Mouse (Mus musculus) CH12.LX (cell line): ENCODE results near the gene Ly6g6e. TPM values are rescaled to one million over a fixed set of nuclear protein-coding genes. Genes with fewer than 3 reads are reported as not detected.

ENCODE experiments used
- DNase-seq: peaks from one replicate; pipeline ENCODE4 v3.0.0-alpha.2; 2013; ENCODE audit errors: extremely low read depth
- H3K27ac ChIP-seq: 2 replicates; pipeline ENCODE4 v1.5.1; 2012; ENCODE audit warnings: low read depth, mild to moderate bottlenecking, control low read depth, moderate library complexity; ENCODE audit not compliant: insufficient read depth
- H3K27me3 ChIP-seq: replicated peaks from 2 replicates; pipeline ENCODE3; 2012; ENCODE audit warnings: inconsistent platforms
- H3K36me3 ChIP-seq, 2 experiments: replicated peaks in 1 of 2; 2 replicates each; pipeline versions ENCODE3 to v1.6.1; 2012; ENCODE audit warnings: inconsistent platforms in 1 of 2, low read length in 1 of 2, mild to moderate bottlenecking in 1 of 2, mixed read lengths in 1 of 2, moderate library complexity in 1 of 2; ENCODE audit not compliant: control insufficient read depth in 1 of 2, insufficient read depth in 1 of 2
- H3K4me1 ChIP-seq, 2 experiments: 2 replicates each; pipeline ENCODE4 v1.6.1; 2012; ENCODE audit warnings: inconsistent platforms in 1 of 2, moderate library complexity in 1 of 2; ENCODE audit not compliant: insufficient read depth in 2 of 2, control insufficient read depth in 1 of 2
- H3K4me2 ChIP-seq: 2 replicates; pipeline ENCODE4 v1.6.1; 2012; ENCODE audit warnings: low read depth, mild to moderate bottlenecking, control low read depth; ENCODE audit not compliant: poor library complexity, insufficient read depth, severe bottlenecking
- H3K4me3 ChIP-seq, 3 experiments: fragments of 150-350 bp in 1 of 3; sonication (generic) in 1 of 3; replicated peaks in 1 of 3; 2 replicates each; pipeline versions ENCODE3 to v1.5.1; 2011 to 2012; ENCODE audit warnings: low read depth in 2 of 3, low read length in 2 of 3, mild to moderate bottlenecking in 2 of 3, moderate library complexity in 2 of 3, control low read depth in 1 of 3, improper control_type of control experiment in 1 of 3, inconsistent platforms in 1 of 3, mixed read lengths in 1 of 3; ENCODE audit not compliant: poor library complexity in 1 of 3
- H3K79me2 ChIP-seq: replicated peaks from 2 replicates; pipeline ENCODE4 v1.6.1; 2012; ENCODE audit warnings: mild to moderate bottlenecking, moderate library complexity; ENCODE audit not compliant: control insufficient read depth, poor library complexity, insufficient read depth, severe bottlenecking; ENCODE audit errors: extremely low read depth
- H3K9ac ChIP-seq: 2 replicates; pipeline ENCODE4 v1.6.1; 2012; ENCODE audit warnings: low read depth, mild to moderate bottlenecking, control low read depth, moderate library complexity; ENCODE audit not compliant: insufficient read depth
- H3K9me3 ChIP-seq: replicated peaks from 2 replicates; pipeline ENCODE3; 2012; ENCODE audit warnings: low read length, inconsistent platforms, mixed read lengths
- CTCF ChIP-seq, 2 experiments: IDR thresholded peaks in 1 of 2; conservative IDR thresholded peaks in 1 of 2; 2 replicates each; pipeline ENCODE4 v1.5.1; 2011 to 2012; ENCODE audit warnings: low read depth in 2 of 2, low read length in 2 of 2, improper control_type of control experiment in 1 of 2, inconsistent platforms in 1 of 2, mild to moderate bottlenecking in 1 of 2, moderate library complexity in 1 of 2
- E2F4 ChIP-seq: IDR thresholded peaks from 2 replicates; pipeline ENCODE4 v1.6.1; 2011; ENCODE audit warnings: low read depth, low read length, improper control_type of control experiment; ENCODE audit not compliant: insufficient replicate concordance
- EP300 ChIP-seq: IDR thresholded peaks from 2 replicates; pipeline ENCODE4 v1.6.1; 2011; ENCODE audit warnings: low read length, improper control_type of control experiment
- ETS1 ChIP-seq: conservative IDR thresholded peaks from 2 replicates; pipeline ENCODE4 v1.6.1; 2012; ENCODE audit warnings: low read depth, mild to moderate bottlenecking, inconsistent platforms, low read length, improper control_type of control experiment, moderate library complexity
- GABPA ChIP-seq: IDR thresholded peaks from 2 replicates; pipeline ENCODE4 v1.6.1; 2012; ENCODE audit warnings: low read depth, low read length, improper control_type of control experiment, inconsistent platforms; ENCODE audit not compliant: insufficient replicate concordance
- MAX ChIP-seq: IDR thresholded peaks from 2 replicates; pipeline ENCODE4 v1.6.1; 2011; ENCODE audit warnings: low read length, improper control_type of control experiment
- MAZ ChIP-seq: IDR thresholded peaks from 2 replicates; pipeline ENCODE4 v1.6.1; 2012; ENCODE audit warnings: low read depth, mild to moderate bottlenecking, inconsistent platforms, low read length, improper control_type of control experiment, moderate library complexity
- MXI1 ChIP-seq: IDR thresholded peaks from 2 replicates; pipeline ENCODE4 v1.6.1; 2011; ENCODE audit warnings: mild to moderate bottlenecking, low read depth, low read length, improper control_type of control experiment
- MYC ChIP-seq: IDR thresholded peaks from 2 replicates; pipeline ENCODE4 v1.6.1; 2011; ENCODE audit warnings: low read depth, mild to moderate bottlenecking, improper control_type of control experiment, low read length
- NELFE ChIP-seq: IDR thresholded peaks from 2 replicates; pipeline ENCODE4 v1.6.1; 2011; ENCODE audit warnings: low read depth, low read length, improper control_type of control experiment
- NRF1 ChIP-seq: IDR thresholded peaks from 2 replicates; pipeline ENCODE4 v1.6.1; 2014; ENCODE audit warnings: low read depth, mild to moderate bottlenecking, inconsistent platforms, low read length, improper control_type of control experiment, moderate library complexity
- POLR2A ChIP-seq: IDR thresholded peaks from 2 replicates; pipeline ENCODE4 v1.6.1; 2011; ENCODE audit warnings: low read depth, mild to moderate bottlenecking, improper control_type of control experiment, low read length
- POLR2AphosphoS2 ChIP-seq: IDR thresholded peaks from 2 replicates; pipeline ENCODE4 v1.6.1; 2011; ENCODE audit warnings: low read depth, low read length, improper control_type of control experiment
- RAD21 ChIP-seq: IDR thresholded peaks from 2 replicates; pipeline ENCODE4 v1.6.1; 2011; ENCODE audit warnings: low read depth, mild to moderate bottlenecking, low read length, improper control_type of control experiment, moderate library complexity
- RCOR1 ChIP-seq: conservative IDR thresholded peaks from 2 replicates; pipeline ENCODE4 v1.6.1; 2012; ENCODE audit warnings: low read depth, mild to moderate bottlenecking, inconsistent platforms, low read length, improper control_type of control experiment
- SMC3 ChIP-seq: IDR thresholded peaks from 2 replicates; pipeline ENCODE4 v1.6.1; 2011; ENCODE audit warnings: low read depth, low read length, improper control_type of control experiment
- TBP ChIP-seq: conservative IDR thresholded peaks from 2 replicates; pipeline ENCODE4 v1.6.1; 2011; ENCODE audit warnings: low read depth, low read length, improper control_type of control experiment
- TCF12 ChIP-seq: IDR thresholded peaks from 2 replicates; pipeline ENCODE4 v1.6.1; 2014; ENCODE audit warnings: low read depth, mild to moderate bottlenecking, inconsistent platforms, low read length, improper control_type of control experiment
- dilution Hi-C: fragments of 300-500 bp; cut with MboI; formaldehyde crosslinking; loops from 2 replicates; pipeline ENCODE4 v1.14.3; 2020; ENCODE audit warnings: low sequenced_read_pairs; ENCODE audit not compliant: extremely low pct_unique_long_range_greater_than_20kb, extremely low pct_ligation_motif_present
- in situ Hi-C: fragments of 300-500 bp; cut with MboI; formaldehyde crosslinking; loops from 3 replicates; pipeline ENCODE4 v1.14.3; 2019; ENCODE audit warnings: low sequenced_read_pairs, low pct_ligation_motif_present, low pct_unique_long_range_greater_than_20kb, mixed read lengths
- polyA plus RNA-seq: library from polyadenylated mRNA; unstranded; fragments of >175 nt; gene quantifications from 2 replicates; pipeline ENCODE4 v1.2.1, GENCODE M21; 2012; ENCODE audit warnings: low read depth; ENCODE audit not compliant: insufficient read length
- total RNA-seq, 2 experiments: library from RNA; depleted of rRNA; stranded (reverse); fragments of 300-350 nt in 1 of 2; fragments of >200 nt in 1 of 2; gene quantifications; 2 replicates each; pipeline ENCODE4 v1.2.3; 2012 to 2014

Ly6g6e gene
- total and polyA plus RNA-seq, 3 experiments, result not detected

DNA sequence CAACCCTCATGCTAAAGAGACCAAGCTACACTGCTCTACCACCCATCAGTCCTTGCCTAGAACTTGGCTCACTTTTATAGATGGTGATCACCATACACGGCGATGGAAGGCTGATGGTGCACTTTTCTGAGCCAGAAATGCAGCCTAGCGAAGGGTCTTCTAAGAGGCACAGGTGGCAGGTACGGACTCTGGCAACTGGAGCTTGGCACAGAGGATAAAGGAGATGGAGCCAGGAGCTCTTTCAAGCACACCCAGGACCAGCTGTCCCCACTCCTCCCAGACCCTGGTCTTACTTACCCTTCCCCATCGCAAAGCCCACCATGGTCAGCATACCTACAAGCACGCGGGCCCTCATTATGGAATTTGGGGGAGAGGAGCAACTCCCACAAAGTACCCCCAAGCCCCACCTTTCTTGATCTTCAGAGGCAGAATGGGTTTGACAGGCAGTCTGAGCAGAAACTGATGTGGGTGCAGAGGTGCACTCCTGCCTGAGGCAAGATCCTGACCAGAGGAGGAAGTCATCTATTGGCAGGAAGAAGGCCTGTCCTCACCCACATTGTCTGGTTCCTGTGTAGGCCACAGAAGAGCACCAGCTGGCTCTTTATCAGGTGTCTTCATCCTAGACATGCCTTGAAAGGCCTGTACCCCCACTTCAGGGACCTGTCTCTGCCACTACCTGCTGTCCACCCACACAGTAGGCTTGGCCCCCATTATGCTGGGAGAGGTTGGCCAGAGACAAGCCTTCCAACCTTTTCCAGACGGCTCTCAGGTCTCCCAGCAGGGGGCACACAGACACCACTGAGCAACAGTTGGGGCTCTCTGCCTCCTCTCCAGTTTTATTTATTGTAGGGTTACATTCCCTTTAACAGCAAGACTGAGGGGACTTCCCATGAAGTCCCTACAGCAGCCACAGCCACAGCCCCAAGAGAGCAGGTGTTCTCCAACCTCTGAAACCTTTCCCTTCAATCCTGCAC lies 38.6 kb downstream of the Ly6g6e start, which contains the start of gene Ly6g5b:
Gene Ly6g5b, minus strand, starts transcription at position 383 of the 974 bp plus-strand sequence.
- peaks cover 0 to 24% of the 10 kb centered on the region in 2 experiments; a peak in 2 of 4 replicates for H3K4me1 ChIP-seq
- no peaks in the 10 kb centered on the region for H3K27me3 ChIP-seq
- TF ChIP-seq POLR2AphosphoS2 (no peak), POLR2A (no peak), NRF1 (no peak), ETS1 (no peak), TBP (no peak), RAD21 (peak; percentile 63), SMC3 (peak; percentile 51), MAZ (no peak), MAX (no peak), GABPA (no peak), E2F4 (no peak), RCOR1 (no peak), CTCF (conservative IDR thresholded peaks at IDR 0.05 in 1 of 2, IDR thresholded peaks at IDR 0.05 in 1 of 2; ENCODE audit: low read depth in 2 of 2, low read length in 2 of 2) (peak; percentile 22 to 66; a peak in 2 of 4 replicates), NELFE (no peak), TCF12 (no peak), EP300 (no peak), MYC (no peak)
- TF ChIP-seq, all 38 proteins: peak for 3
- dilution Hi-C loops (no loop called here), in situ Hi-C loops (loop anchor here (5.0 to 10.0 kb wide), 2 partner anchors 91 to 117 kb away; partner anchors contain the start of genes Atp6v1g2 and Sapcd1)
- H3K4me2 ChIP-seq, result no peak within 1 kb of the TSS
- H3K36me3 ChIP-seq, result peaks cover 44 to 59% of the 10 kb centered on the region in 2 experiments
- no peak within 1 kb of the TSS for H3K4me3 ChIP-seq
- H3K79me2 ChIP-seq, result peaks cover 11% of the 10 kb centered on the region
- H3K9me3 ChIP-seq, result no peaks in the 10 kb centered on the region
- no peak within 1 kb of the TSS for H3K9ac ChIP-seq
- peak; percentile 58 for DNase-seq
- H3K27ac ChIP-seq, result no peak within 1 kb of the TSS

DNA sequence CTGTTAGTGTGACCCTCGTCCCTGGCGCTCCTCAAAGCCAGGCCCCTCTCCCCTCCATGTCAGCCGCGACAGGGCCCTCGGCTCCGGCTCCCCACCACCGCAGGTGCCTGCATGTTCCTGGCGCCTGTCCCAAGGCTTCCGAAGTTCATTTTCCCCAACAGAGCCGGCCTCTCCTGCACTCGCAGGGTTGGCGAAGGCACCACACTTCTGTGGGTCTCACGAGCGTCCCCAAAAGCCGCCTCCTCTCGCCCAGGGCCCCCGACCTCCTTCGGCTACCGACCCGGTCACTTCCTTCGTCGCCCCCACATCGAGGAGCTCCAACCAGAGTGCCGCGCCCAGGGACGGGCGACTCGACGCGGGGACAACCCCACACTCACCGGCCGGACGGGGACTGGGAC lies 44.0 kb downstream of the Ly6g6e start:
- no peak overlapping the region for H3K27ac ChIP-seq
- peaks cover 42 to 56% of the 10 kb centered on the region in 2 experiments for H3K36me3 ChIP-seq
- no peaks in the 10 kb centered on the region for H3K27me3 ChIP-seq
- H3K4me1 ChIP-seq, result peaks cover 0 to 50% of the 10 kb centered on the region in 2 experiments; a peak in 2 of 4 replicates
- H3K9ac ChIP-seq, result peak overlapping the region; percentile 95
- TF ChIP-seq MXI1, result peak; percentile 41; the same call in 1 of the 2 replicates
- no peak for TF ChIP-seq MYC
- peak overlapping the region; percentile 78 for H3K4me2 ChIP-seq
- H3K4me3 ChIP-seq, result peak overlapping the region; percentile 81 to 98 (median 85)
- no peaks in the 10 kb centered on the region for H3K9me3 ChIP-seq
- in situ Hi-C loops (no loop called here), dilution Hi-C loops (no loop called here)
- peaks cover 38% of the 10 kb centered on the region for H3K79me2 ChIP-seq
- DNase-seq, result no peak
